Mouse (Mus musculus) heart, embryonic 15.5 days (tissue): ENCODE measurements around the gene Tmem54. TPM values are rescaled to one million over a fixed set of nuclear protein-coding genes. Genes with fewer than 3 reads are reported as not detected.
A peak's percentile ranks its signal among the peaks of the same experiment; 100 is the strongest.

ENCODE experiments used
- ATAC-seq: fragments of 200-750 bp; cut with Nextera tagmentation; replicated peaks from 2 replicates; pipeline ENCODE4 v1.8.0; 2017; ENCODE audit warnings: low read depth, moderate TSS enrichment; ENCODE audit not compliant: insufficient number of reproducible peaks, insufficient read depth, low FRiP score
- H3K27ac ChIP-seq: fragments of 300-500 bp; sonication (generic); 2 replicates; pipeline ENCODE4 v1.5.1; 2015; ENCODE audit warnings: mild to moderate bottlenecking, inconsistent platforms
- H3K27me3 ChIP-seq: fragments of 300-500 bp; sonication (generic); 2 replicates; pipeline ENCODE4 v1.6.1; 2015; ENCODE audit warnings: inconsistent platforms
- H3K36me3 ChIP-seq: fragments of 300-500 bp; sonication (generic); 2 replicates; pipeline ENCODE4 v1.6.1; 2015; ENCODE audit warnings: mild to moderate bottlenecking, inconsistent platforms
- H3K4me1 ChIP-seq: fragments of 300-500 bp; sonication (generic); replicated peaks from 2 replicates; pipeline ENCODE4 v1.6.1; 2015; ENCODE audit warnings: inconsistent platforms
- H3K4me2 ChIP-seq: fragments of 300-500 bp; sonication (generic); 2 replicates; pipeline ENCODE4 v1.6.1; 2015; ENCODE audit warnings: inconsistent platforms, mild to moderate bottlenecking, moderate library complexity
- H3K4me3 ChIP-seq: fragments of 300-500 bp; sonication (generic); 2 replicates; pipeline ENCODE4 v1.5.1; 2015; ENCODE audit warnings: mild to moderate bottlenecking, inconsistent platforms
- H3K9ac ChIP-seq: fragments of 300-500 bp; sonication (generic); 2 replicates; pipeline ENCODE4 v1.6.1; 2015; ENCODE audit warnings: mild to moderate bottlenecking, inconsistent platforms
- H3K9me3 ChIP-seq: fragments of 300-500 bp; sonication (generic); replicated peaks from 2 replicates; pipeline ENCODE4 v1.6.1; 2016; ENCODE audit warnings: inconsistent platforms
- WGBS: fragments of 180-500 bp; shearing (Covaris S2); methylation state at CpG from one replicate; pipeline ENCODE4 v1.1.7; 2015; ENCODE audit warnings: mixed read lengths; 5-methylcytosine and 5-hydroxymethylcytosine counted together
- polyA plus RNA-seq: library from polyadenylated mRNA; unstranded; fragments of >200 nt; fragmentation: Nextera tagmentation; extraction: Ambion mirVana; gene quantifications from 2 replicates; pipeline ENCODE4 v1.2.1, GENCODE M21; 2015

Tmem54 gene
- polyA plus RNA-seq, 1 experiment from 2014 or later: 0.35 TPM

DNA sequence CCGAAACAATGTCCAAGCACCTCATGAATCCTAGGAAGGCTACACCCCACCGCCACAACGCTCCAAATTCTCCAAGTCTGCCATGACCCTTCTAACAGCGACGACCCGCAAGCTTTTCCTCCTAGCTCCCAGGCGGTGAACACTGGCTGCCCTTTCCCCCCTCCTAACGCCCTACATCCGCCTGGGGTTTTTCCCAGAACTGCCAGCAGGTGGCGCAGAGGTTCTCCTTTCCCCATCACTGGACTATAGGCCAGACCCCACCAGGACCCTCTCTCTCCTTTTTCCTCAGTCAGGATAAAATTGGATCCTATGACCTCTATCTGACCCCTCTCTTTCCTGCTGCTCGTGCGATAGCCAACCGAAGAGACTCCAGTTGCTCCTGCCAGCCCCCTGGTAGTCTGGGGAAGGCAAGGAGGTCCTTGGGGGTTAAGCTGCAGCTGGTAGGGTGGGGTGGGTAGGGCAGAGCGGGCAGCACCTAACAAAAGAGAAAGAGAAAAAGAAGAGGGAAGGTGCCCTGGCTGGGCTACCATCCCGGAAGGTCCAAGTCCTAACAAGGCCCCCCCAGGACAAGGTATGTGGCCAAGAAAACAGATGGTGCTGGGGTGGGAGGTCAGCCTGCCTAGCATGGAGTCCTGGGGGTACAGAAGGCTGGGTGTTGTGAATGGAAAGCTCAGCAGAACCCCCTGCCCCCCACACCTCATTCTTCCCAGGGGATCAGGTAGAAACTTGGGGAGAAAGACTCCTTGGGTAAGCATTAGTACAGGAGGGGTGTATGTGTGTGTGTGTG is 29.6 kb downstream of the Tmem54 start:
- peak overlapping the region; percentile 9; the same call in 1 of the 2 replicates for H3K9ac ChIP-seq
- peak overlapping the region; percentile 15; the same call in 1 of the 2 replicates for H3K4me3 ChIP-seq
- peaks cover 44% of the 10 kb centered on the region for H3K27me3 ChIP-seq

GRCm38 (mm10) chr4:129135637-129136036 is 30.3 kb downstream of the Tmem54 start:
- H3K27ac ChIP-seq: no peak overlapping the region
- H3K4me3 ChIP-seq: no peak overlapping the region
- H3K9ac ChIP-seq: no peak overlapping the region
- no peaks in the 10 kb centered on the region; the same call in 1 of the 2 replicates for H3K36me3 ChIP-seq
- no peaks in the 10 kb centered on the region for H3K9me3 ChIP-seq
- WGBS: 53% methylated on average over 2 of the region's 2 CpGs
- H3K4me2 ChIP-seq: no peak overlapping the region
- H3K4me1 ChIP-seq: peaks cover 40% of the 10 kb centered on the region
- no peak for ATAC-seq
- peaks cover 39% of the 10 kb centered on the region for H3K27me3 ChIP-seq

More for the DNA sequence above, 29.6 kb downstream of the Tmem54 start:
- Histone ChIP-seq H3K27ac (no peak overlapping the region), H3K36me3 (no peaks in the 10 kb centered on the region), H3K9me3 (no peaks in the 10 kb centered on the region), H3K4me2 (peak overlapping the region; percentile 51), H3K4me1 (peaks cover 44% of the 10 kb centered on the region)
- WGBS: 10% methylated on average over 15 of the region's 15 CpGs
- no peak for ATAC-seq

- H3K27ac ChIP-seq: no peak overlapping the region
- no peaks in the 10 kb centered on the region; the same call in 1 of the 2 replicates for H3K36me3 ChIP-seq
- H3K9ac ChIP-seq: peak overlapping the region; percentile 63
- H3K9me3 ChIP-seq: no peaks in the 10 kb centered on the region
- H3K4me3 ChIP-seq: peak overlapping the region; percentile 57
- no peak for ATAC-seq
- 26% methylated on average over 9 of the region's 9 CpGs for WGBS
- H3K4me2 ChIP-seq: peak overlapping the region; percentile 82
- H3K4me1 ChIP-seq: peaks cover 40% of the 10 kb centered on the region
- peaks cover 36% of the 10 kb centered on the region for H3K27me3 ChIP-seq
These were observed 30.8 kb downstream of the Tmem54 start for GRCm38 (mm10) chr4:129136189-129136578.

DNA sequence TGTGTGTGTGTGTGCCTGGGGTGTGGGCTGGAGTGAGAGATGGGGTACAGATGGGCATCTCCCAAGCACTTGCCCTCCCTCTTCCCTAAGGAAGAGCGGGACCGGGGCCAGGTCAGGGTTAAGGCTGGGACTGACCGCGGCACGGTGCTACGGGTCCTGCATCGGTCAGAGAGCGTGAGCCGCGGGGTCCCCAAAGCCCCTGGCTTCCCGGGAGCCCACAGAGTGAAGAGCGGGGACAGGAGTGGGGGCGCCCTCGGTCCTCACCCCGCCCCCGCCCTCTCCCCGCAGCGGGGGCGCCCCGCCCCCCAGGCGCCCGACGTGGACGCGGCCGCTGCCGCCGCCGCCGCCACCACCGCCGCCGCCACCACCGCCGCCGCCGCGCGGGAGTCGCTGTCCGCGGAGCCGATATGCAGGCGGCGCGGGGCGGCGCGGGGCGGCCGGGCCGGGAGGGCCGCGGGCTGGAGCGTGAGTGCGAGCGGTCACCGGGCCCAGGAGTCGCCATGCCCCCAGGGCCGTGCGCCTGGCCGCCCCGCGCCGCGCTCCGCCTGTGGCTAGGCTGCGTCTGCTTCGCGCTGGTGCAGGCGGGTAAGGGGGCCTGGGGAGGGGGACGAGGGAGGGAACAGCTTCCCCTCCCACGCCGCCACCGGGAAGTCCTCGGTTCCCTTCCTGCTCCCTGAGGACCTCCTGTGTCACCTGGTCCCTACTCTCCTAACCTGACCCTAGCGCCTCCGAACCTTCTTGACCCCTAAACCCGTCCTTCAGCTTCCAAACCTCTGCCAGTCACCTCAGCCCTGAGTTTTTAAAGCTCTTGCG is 31.4 kb downstream of the Tmem54 start, which contains the start of gene Fndc5:
Gene Fndc5, plus strand, starts transcription at position 421 of the 813 bp plus-strand sequence.
- no peaks in the 10 kb centered on the region for H3K9me3 ChIP-seq
- H3K27me3 ChIP-seq: peaks cover 36% of the 10 kb centered on the region
- H3K27ac ChIP-seq: peak within 1 kb of the TSS; percentile 35; the same call in 1 of the 2 replicates
- peak within 1 kb of the TSS; percentile 63 for H3K9ac ChIP-seq
- H3K36me3 ChIP-seq: no peaks in the 10 kb centered on the region; the same call in 1 of the 2 replicates
- peak; percentile 31 for ATAC-seq
- H3K4me2 ChIP-seq: peak within 1 kb of the TSS; percentile 82
- peak within 1 kb of the TSS; percentile 57 for H3K4me3 ChIP-seq
- peaks cover 46% of the 10 kb centered on the region for H3K4me1 ChIP-seq
- WGBS: 1% methylated on average over 25 of the region's 80 CpGs

DNA sequence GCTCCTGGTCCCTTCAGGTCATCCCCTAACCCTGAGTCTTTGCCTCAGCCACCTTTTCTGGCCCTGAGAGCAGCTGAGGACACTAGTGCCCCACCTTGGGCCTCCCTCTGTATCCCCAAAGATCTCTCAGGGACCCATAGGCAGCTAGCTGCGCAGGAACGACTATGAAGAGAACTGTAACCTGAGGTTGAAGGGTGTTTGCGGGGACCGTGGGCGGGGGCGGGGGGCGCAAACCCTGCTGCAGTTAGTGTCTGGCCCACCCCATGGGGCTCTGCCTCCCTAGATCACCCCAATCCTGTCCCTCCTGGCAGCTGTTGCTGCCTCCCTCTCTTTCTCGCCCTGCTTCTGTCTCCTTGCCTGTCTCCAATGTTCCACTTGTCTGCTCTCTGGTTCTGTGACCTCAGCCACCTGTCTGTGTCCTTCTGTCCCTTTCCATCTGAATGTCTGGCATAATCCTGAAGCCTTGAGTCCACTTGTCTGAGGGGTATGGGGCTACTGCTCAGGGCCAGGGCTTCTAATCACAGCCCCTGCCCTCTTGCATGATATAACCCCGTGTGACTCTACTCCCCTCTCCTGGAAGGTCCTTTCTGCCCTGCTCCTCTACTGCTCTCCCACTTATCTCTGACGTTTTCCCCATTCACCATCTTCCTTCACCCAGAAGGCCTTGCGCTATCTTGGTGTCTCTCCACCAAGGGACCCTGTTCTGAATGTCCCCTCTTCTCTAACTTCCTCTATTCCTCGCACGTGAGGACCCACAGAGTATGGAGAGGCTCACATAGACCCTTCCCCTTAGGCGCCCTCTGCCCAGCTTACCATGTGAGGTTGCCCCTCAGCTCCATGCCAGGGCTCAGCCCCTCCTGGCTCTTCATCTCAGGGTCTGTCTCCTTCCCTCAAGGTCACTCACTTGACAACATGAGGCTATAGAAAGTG is 32.3 kb downstream of the Tmem54 start:
- WGBS: 64% methylated on average over 14 of the region's 14 CpGs
- Histone ChIP-seq H3K27me3 (peaks cover 31% of the 10 kb centered on the region), H3K9ac (peak overlapping the region; percentile 63), H3K36me3 (no peaks in the 10 kb centered on the region; the same call in 1 of the 2 replicates), H3K4me2 (peak overlapping the region; percentile 82), H3K9me3 (no peaks in the 10 kb centered on the region), H3K4me3 (peak overlapping the region; percentile 57), H3K27ac (peak overlapping the region; percentile 35; the same call in 1 of the 2 replicates), H3K4me1 (peaks cover 55% of the 10 kb centered on the region)
- ATAC-seq: no peak

GRCm38 (mm10) chr4:129139642-129140041 is 34.3 kb downstream of the Tmem54 start:
- Histone ChIP-seq H3K27me3 (peaks cover 31% of the 10 kb centered on the region), H3K4me3 (no peak overlapping the region)

DNA sequence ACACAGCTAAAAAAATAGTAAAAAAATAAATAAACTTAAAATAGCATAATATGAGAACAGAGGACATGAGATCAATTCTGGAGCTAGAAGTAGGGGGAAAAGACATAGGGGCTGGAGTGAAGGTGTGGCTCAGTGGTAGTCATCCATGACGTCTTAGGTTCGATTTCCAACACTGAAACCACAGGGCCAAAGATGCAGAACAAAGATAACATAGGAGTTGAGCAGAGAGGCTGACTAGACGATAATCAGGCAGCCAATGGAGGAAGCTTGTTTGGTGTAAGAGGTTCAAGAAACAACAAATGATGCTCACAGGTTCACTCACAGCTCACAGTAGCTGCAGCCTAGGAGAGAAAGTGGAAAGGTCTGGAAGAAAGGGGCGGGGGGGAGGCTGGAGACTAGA is 35.5 kb downstream of the Tmem54 start:
- Histone ChIP-seq H3K4me1 (peaks cover 70% of the 10 kb centered on the region), H3K9ac (no peak overlapping the region), H3K27ac (peak overlapping the region; percentile 77)

More at GRCm38 (mm10) chr4:129139642-129140041, 34.3 kb downstream of the Tmem54 start:
- peaks cover 68% of the 10 kb centered on the region for H3K4me1 ChIP-seq
- no peaks in the 10 kb centered on the region for H3K9me3 ChIP-seq
- no peak for ATAC-seq
- H3K27ac ChIP-seq: no peak overlapping the region
- H3K4me2 ChIP-seq: no peak overlapping the region
- no peaks in the 10 kb centered on the region; the same call in 1 of the 2 replicates for H3K36me3 ChIP-seq
- 74% methylated on average over 5 of the region's 5 CpGs for WGBS
- no peak overlapping the region for H3K9ac ChIP-seq

GRCm38 (mm10) chr4:129141560-129142438 is 36.5 kb downstream of the Tmem54 start:
- 49% methylated on average over 17 of the region's 17 CpGs for WGBS
- peaks cover 17% of the 10 kb centered on the region; the same call in 1 of the 2 replicates for H3K27me3 ChIP-seq
- H3K9me3 ChIP-seq: no peaks in the 10 kb centered on the region
- peak overlapping the region; percentile 77 for H3K27ac ChIP-seq
- peak overlapping the region; percentile 32 for H3K4me2 ChIP-seq
- H3K36me3 ChIP-seq: no peaks in the 10 kb centered on the region; the same call in 1 of the 2 replicates
- H3K9ac ChIP-seq: 0 out of 2 replicates have a peak overlapping the region, but pooled peaks have one; percentile 18
- H3K4me3 ChIP-seq: no peak overlapping the region
- peaks cover 73% of the 10 kb centered on the region for H3K4me1 ChIP-seq
- peak; percentile 68 for ATAC-seq

More for the DNA sequence above, 35.5 kb downstream of the Tmem54 start:
- Histone ChIP-seq H3K27me3 (peaks cover 21% of the 10 kb centered on the region), H3K4me3 (no peak overlapping the region), H3K4me2 (no peak overlapping the region), H3K36me3 (no peaks in the 10 kb centered on the region; the same call in 1 of the 2 replicates), H3K9me3 (no peaks in the 10 kb centered on the region)
- no peak for ATAC-seq
- WGBS: 87% methylated on average over 4 of the region's 4 CpGs

DNA sequence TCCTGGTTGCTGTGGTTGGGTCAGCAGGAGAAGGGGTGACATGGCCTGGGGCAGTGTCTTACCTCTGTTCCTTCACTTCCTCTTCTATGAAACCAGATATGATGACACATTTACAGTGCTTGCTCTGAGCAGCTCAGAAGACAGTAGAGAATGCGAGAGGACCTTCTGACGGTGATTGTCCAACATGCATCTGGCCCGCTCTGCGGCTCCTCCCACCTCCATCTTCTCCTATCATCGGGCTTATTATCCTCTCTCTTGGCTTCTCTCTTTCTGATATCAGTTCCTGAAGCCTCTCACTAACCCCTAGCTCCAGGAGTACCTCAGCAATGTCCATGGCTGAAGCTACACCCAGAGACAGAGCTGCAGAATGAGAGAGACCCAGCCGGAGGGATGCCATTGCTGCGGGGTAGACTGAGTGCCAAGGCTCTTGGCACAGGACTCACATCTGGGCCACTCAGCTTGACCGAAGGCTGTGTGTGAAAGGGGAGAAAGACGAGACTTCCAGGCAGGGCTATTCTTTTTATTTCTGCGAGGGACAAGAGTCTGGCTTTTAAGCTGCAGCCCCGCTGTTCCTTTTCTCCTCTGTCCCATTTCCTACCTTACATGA is 37.2 kb downstream of the Tmem54 start:
- no peaks in the 10 kb centered on the region for H3K9me3 ChIP-seq
- H3K4me1 ChIP-seq: peaks cover 69% of the 10 kb centered on the region
- no peak overlapping the region for H3K4me3 ChIP-seq
- 74% methylated on average over 11 of the region's 11 CpGs for WGBS
- 0 out of 2 replicates have a peak overlapping the region, but pooled peaks have one; percentile 77 for H3K27ac ChIP-seq
- no peaks in the 10 kb centered on the region; the same call in 1 of the 2 replicates for H3K36me3 ChIP-seq
- H3K4me2 ChIP-seq: no peak overlapping the region
- H3K9ac ChIP-seq: no peak overlapping the region
- no peak for ATAC-seq
- H3K27me3 ChIP-seq: peaks cover 10% of the 10 kb centered on the region; the same call in 1 of the 2 replicates
